Mouse (Mus musculus) urinary bladder, postnatal 10 days (tissue): ENCODE results near the gene Dlg4.

Experiments
- DNase-seq: peaks from one replicate; pipeline ENCODE4 v3.0.0; 2022; ENCODE audit warnings: low spot score

The Dlg4 gene

DNA sequence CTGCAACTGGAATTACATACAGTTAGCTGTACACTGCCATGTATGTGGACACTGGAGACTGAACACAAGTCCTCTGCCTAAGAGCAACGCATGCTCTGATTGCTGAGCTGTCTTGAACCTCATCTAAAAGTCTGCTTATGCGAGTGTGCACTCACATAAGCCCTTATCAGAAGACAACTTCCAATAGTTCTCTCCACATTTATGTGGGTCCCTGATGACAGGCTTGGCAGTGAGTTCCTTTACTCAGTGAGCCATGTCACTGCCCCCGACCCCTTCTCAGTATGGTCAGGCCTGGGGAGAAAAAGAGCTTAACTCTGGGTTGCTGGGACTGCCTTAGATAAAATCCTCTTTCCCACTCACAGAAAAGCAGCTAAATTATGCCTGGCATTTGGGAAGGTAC lies at the start of gene Dlg4:
Gene Dlg4 (plus strand): TSS at position 274 of the 400 bp plus-strand sequence.
- DNase-seq, result no peak

DNA sequence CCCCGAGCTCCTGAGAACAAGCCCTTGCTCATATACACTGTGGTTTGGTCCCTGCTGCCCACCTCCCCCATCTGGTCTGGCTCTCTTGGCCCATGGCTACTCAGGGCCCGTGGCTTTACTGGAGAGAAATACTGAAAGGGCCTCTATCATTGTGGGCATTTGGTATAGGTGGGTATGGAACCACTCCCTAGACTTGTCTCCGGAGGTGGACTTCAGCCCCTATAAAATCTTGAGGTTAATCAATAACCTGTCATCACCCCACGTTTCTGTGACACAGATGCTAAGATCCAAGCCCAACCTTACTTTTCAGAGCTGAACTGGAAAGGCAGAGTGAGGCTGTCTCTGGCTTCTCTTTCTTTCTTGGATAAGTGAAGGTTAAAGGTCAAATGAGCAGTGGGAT lies 47.9 kb upstream of the Dlg4 start:
- DNase-seq, result no peak

DNA sequence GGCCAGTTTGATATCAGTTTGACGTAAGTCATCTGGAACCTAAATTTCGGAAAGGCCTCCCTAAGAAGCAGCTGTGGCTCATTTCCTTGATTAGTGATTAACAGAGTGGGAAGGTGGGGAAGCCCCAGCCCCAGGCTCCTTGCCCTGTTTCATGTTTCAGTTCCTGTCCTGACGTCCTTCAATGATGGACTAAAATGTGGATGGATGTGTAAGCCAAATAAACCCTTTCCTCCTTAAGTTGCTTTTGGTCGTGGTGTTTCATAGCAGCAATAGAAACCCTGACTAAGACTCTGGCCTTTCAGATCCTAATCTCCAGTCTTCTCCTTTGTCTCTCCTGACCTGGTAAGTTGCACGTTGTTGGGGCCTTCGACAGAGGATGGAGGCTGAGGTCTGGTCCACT lies 46.5 kb upstream of the Dlg4 start:
- no peak for DNase-seq

DNA sequence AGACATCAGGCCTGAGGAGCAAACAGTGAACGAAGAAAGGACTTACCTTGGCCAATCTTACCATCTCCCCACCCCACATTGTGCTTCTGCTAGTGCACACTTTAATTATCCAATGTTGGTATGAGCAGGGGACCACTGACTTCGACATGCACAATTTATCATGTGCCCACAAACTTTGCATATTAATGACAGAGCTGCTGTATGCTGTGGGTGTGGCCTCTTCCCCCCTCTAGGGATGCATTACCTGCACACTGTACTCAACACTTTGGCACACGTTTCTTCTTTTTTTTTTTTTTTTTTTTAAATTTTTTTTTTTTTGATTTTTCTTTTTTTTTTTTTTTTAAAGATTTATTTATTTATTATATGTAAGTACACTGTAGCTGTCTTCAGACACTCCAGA lies 46.0 kb upstream of the Dlg4 start:
- no peak for DNase-seq

DNA sequence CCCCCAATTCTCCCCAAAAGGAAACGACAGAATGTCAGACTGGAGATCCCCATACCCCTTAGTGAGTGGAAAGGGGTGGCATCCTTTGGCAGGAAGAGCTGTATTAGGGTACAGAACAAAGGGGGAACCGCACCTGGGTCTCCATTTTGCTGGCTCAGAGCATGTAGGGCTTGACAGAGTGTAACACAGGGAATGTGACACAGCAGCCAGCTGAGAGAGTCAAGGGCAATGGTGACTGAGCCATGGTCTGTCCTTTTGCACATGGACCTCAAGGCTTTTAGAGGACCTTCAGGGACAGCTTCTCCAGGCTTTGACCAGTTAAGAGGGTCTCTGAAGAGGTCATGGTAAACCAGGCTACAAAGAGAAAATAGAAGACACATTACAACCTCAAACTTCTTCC lies 41.8 kb upstream of the Dlg4 start:
- DNase-seq, result no peak

DNA sequence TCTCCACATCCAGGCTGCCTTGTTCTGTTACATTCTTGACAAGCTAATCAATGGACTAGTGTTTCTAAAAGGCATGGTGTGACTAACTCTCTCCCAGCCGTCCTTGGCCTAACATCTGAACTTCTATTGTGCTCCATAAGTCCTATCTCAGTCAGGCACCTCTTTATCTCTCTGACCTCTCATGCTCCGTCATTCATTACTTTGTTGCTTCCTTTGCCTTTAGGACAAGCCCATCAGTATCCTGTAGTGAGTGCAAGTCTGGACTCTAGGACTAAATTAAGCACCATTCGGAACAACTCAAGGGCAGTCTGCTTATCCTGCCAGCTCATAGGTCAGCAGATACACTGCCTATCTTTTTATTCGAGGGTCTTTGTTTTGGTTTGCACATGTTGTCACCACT lies 40.5 kb upstream of the Dlg4 start:
- DNase-seq, result no peak

DNA sequence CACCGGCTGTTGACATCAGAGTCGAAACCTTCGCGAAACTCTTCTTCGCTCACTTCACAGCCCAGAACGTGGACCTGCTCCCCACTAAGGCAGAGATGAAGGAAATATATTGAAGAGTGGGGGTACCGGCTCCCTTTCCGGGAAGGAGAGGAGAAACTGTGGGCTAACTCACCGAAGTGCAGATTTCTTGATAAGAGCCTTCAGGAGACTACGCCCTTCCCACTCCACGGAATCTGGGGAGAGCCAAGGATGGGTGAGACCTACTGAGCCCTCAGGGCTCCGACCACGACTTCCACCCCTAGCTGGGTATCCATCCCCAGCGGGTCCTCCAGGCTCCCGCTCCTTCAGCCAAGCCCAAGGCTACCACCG lies 36.9 kb upstream of the Dlg4 start:
- DNase-seq, result no peak

DNA sequence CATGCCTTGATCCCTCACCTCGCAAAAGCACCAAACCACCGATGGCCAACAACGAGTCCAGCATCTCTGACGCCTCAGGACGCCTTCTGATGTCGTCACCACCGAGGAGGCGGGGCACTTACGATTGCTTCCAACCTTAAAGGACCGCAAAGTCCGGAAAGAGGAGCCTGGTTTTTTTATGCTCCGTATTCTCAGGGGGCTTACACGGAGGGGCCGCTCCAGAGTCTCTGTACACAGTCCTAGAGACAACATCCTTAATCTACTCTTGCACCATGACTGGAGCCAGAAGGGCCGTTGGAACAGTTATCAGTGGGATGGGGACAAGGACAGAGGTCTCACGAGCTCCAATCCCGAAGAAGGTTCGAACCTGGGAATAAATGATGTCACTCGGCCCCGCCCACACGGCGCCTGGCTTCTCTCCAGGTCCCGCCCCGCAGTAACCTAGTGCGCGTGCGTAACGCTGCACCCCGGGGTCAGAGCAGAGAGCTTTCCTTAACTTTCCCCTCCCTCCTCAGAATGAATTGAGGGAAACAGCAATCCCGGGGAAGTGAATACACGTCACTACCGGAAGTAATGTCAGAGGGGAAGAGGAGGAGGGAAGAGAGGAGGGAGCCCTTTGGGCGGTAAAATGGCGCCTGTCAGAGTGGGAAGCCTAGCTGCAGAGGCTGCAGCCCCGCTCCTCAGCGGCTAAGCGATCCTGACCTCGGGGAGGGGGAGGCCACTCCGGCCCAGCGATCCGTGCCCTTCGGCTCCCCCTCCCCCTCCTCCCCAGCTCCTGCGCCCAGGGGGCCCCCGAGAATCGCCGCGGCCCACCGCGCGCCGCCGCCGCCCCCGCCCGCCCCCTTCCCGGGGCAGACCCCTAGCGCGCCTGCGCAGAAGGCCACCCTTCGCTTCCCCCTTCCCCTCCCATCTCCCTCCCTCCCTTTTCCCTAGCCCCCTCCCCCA lies 36.3 kb upstream of the Dlg4 start:
- DNase-seq, result peak; percentile 90

DNA sequence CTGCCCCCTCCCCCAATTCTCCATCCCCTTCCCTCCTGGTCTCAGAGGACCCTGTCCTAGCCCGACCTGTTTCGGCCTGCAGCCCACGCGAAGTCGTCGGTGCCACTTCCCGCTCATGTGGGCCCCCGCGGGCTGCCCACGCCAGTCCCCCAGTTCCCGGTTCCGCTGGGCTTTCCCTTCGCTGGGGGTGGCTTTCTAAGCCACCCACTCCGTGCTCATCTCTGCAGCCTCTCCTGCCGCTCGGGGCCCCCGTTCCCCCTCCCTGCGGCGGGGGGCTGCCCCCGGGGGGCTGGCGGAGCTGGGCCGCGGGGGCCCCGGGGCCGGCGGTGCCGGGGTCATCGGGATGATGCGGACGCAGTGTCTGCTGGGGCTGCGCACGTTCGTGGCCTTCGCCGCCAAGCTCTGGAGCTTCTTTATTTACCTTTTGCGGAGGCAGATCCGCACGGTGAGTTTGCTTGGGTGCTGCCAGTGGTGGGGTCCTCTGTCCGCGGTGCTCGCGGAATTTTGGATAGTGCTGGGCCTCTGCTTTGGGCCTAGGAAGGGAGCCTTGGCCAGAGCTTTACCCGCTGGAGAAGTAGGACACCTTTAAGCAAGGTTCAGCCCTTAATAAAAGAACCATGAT lies 35.5 kb upstream of the Dlg4 start, which contains the start of gene Ctdnep1:
Gene Ctdnep1 (plus strand): TSS at position 16 of the 622 bp plus-strand sequence.
- no peak for DNase-seq

DNA sequence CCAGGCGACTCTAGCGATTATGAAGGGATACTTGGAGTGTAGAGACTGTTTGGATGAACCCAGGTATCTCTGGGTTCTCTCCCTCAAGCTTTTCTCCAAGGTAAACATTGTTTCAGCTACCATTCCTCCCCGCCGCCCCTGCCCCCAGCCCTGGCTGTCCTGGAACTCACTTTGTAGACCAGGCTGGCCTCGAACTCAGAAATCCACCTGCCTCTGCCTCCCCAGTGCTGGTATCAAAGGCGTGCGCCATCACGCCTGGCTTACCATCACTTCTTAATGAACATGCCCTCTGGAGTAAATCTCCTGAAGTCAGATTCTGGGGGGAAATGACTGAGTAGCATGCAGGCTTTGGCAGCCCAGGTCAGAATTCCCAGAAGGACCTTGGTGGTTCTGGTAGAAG lies 34.5 kb upstream of the Dlg4 start, which contains the start of gene Elp5:
Gene Elp5 (minus strand): TSS at position 293 of the 400 bp plus-strand sequence.
- DNase-seq, result no peak

DNA sequence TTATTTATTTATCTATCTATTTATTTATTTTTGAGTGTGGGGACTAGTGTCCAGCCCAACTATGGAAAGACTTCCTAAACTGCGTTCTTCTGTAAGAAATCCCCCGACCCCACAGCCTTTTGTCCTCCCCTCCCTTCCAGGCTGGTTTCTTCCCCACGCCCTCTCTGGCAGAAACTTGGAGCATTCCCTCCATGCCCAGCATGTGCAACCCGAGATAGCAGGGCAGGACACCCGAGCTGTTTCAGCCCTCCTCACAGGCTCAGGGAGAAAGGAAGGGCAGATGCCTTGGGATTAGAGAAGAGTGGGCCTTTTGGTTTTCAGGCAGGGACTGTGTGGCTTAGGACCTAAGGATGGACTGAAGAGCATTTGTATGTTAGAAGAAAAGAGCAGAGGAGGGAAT lies 33.9 kb upstream of the Dlg4 start:
- DNase-seq, result no peak

DNA sequence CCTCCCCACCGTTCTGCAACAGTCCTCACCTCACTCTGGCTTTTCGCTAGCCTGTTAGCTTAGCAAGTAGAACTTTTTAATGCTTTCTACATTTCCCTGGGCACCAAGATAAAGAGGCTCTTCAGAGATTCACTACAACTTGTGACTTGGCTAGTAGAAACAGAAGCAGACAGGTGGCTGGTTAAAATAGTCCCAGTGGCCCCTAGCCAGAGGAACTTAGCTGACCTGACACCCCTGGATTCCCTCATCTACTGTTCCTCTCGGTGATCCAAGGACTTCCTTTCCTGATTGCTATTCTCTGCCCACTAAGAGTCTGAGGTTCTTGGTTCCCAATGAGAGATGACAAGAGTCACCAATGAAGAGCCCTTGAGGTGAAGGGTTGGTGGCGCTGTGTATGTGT lies 33.4 kb upstream of the Dlg4 start:
- no peak for DNase-seq

DNA sequence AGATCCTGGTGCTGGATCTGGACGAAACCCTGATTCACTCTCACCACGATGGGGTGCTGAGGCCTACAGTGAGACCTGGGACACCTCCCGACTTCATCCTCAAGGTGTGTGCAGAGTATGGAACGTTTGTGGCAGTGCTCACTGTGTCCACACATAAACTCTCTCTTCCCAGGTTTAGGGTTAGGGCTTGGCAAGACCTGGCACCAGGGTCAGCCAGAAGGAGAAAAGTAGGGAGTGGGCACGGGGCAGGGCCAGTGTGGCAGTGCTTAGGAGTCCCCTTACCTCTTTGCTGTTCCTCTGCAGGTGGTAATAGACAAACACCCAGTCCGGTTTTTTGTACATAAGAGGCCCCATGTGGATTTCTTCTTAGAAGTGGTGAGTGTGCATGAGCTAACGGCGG lies 32.3 kb upstream of the Dlg4 start:
- no peak for DNase-seq

DNA sequence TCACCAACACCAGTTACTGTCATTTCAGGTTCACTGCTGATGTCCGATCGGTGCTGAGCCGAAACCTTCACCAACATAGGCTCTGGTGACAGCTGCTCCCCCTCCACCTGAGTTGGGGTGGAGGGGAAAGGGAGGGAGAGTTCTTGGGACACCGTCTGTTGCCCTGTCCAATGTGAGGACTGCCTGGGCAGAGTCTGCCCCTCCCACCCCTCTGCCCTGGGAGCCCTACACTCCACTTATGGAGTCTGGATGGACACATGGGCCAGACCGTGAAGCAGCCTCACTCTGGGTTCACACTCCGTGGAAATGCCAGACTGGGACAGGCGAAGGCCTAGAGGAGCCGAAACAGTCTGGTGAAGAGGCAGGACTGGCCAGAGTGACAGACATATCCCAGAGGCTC lies 26.8 kb upstream of the Dlg4 start:
- DNase-seq, result no peak

DNA sequence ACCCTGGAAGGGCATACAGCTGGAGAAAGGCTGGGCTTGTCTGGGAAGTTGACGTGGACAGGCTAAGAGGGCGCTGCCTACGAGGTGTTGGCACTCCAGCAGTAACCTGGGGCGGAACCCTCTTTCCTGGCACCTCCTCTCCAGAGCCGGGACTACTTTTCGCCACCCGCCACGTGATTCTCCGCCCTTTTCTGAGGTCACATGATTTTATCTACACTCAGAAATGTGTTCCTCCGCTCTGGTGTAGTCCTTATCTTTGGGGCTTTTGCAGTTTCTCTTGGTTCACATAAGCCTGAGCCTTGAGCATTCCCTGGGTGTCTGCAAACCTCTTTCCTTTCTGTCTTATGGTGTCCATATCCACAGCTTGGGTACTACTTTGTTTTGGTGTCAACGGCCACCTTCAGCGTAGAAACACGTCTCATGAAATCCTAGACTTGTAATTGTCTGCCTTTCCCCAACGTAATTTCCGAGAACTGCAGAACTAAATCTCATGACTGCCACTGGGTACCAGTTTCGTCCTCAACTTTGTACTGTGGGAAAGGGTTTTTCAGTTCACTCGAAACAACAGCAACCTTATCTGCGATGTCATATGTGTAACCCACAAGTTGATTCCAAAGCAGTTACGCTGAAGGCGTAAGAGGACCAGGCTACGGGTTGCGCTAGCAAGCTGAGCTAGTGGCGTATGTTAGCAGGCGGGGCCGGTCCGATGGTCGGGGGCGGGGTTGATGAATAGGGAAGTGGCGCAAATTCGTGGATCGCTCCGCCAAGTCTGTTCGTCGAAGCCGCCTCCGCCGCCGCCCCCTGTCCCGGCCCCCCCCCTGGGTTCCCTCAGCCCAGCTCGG lies 25.7 kb upstream of the Dlg4 start, which contains the start of gene Gabarap:
Gene Gabarap (plus strand): TSS at position 294 of the 842 bp plus-strand sequence.
- DNase-seq, result peak; percentile 91

DNA sequence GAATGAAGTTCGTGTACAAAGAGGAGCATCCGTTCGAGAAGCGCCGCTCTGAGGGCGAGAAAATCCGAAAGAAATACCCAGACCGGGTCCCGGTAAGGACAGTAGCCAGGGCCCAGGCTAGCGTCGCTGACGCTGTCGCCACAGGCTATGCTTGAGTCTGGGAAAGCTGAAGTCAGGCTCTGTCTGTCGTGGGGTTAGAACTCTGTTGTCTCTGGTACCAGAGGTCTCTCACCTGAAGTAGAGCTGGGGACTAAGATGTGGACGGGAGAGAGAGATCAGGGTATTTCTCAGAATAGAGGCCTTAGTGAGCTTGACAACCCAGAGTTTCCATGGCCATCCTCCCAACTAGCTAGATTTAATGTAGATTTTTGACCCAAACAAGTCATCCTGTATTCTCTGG lies 25.0 kb upstream of the Dlg4 start:
- no peak for DNase-seq

DNA sequence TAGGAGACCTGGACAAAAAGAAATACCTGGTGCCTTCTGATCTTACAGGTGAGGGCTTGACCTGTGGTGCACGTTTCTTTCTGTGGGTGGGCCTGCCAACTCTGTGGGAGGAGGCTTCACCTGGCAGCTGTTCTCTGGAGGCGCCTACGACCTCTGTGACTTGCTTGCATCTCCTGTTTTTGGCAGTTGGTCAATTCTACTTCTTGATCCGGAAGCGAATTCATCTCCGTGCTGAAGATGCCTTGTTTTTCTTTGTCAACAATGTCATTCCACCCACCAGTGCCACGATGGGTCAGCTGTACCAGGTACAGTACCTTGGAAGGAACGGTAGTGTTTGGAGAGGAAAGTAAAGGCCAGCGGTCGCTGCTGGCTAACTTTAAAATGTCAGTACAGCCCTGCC lies 24.3 kb upstream of the Dlg4 start:
- no peak for DNase-seq

DNA sequence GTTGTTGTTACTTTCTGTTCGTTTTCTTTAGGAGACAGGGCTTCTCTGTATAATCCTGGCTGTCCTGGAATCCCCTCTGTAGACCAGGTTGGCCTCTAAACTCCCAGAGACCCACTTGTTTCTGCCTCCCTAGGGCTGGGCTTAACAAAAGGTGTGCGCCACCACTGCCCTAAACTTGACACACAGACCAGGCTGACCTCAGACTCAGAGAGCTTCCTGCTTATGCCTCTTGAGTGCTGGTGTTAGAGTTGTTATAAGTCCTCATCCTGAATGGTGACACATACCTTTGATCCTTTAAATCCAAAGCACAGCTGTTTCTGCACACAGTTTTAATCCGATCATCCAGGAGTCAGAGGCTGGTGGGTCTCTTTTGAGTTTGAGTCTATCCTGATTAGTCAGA lies 23.8 kb upstream of the Dlg4 start:
- DNase-seq, result no peak

DNA sequence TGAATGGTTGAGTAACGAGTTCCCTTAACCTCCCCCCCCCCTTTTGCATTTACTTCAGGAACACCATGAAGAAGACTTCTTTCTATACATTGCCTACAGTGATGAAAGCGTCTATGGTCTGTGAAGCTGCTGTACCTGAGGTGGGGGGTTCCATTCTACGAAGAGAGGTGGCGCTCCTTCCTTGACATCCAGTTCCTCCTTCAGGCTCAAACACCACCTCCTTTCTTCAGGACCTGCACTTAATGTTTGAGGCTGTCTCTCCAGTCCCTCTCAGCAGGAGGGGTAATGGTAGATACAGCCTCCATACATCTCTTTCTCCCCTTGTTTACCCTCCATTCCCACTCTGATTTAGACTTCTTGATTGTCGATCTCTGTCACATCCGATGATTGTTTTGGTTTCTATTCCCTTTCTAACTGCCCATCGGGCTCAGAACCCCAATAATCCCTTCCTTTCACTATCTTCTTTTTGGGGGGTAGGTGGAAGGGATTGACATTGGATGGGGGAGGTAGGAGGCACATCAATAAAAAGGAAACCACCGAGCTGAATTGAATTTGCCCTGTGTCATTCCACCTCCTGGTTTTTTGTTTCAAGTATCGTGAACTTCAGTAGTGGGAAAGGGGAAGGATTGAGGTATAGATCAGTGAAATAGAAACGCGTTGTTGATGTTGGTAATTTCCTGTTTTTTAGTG lies 22.2 kb upstream of the Dlg4 start:
- no peak for DNase-seq

DNA sequence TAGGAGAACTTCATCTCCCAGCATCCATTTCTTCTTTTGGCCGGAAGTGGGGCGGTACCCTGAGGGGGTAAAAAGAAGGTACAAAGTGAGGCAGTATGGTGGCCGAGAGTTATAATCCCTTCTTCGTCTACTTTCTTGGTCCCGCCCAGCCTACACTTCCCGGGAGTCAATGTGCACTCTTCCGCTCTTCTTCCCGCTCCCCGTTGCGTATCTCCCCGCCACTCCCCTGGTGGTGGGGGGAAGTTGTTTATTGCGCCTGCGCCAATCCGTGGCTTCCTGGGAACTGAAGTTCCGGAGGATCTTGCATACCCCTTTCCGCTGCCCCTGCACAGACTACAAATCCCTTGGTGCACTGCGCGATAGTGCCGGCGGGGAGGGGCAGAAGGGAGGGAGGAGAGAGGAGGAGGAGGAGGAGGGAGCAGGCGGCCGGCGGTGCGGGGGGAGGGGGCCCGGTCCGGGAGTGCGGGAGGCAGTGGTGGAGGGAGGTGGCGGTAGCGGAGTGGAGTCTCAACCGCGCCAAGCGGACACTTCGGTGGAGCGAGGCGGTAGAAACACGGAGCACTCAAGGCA lies 21.3 kb upstream of the Dlg4 start, which contains the start of gene Phf23:
Gene Phf23 (plus strand): TSS at position 387 of the 570 bp plus-strand sequence.
- peak; percentile 93 for DNase-seq
